Mouse (Mus musculus) CH12.LX (cell line): ENCODE data around the gene Bdkrb2.

Source experiments
- CTCF ChIP-seq, 2 experiments: IDR thresholded peaks in 1 of 2; conservative IDR thresholded peaks in 1 of 2; 2 replicates each; pipeline ENCODE4 v1.5.1; 2011 to 2012; ENCODE audit warnings: low read depth in 2 of 2, low read length in 2 of 2, improper control_type of control experiment in 1 of 2, inconsistent platforms in 1 of 2, mild to moderate bottlenecking in 1 of 2, moderate library complexity in 1 of 2
- E2F4 ChIP-seq: IDR thresholded peaks from 2 replicates; pipeline ENCODE4 v1.6.1; 2011; ENCODE audit warnings: low read depth, low read length, improper control_type of control experiment; ENCODE audit not compliant: insufficient replicate concordance
- ELF1 ChIP-seq: IDR thresholded peaks from 2 replicates; pipeline ENCODE4 v1.6.1; 2014; ENCODE audit warnings: low read depth, mild to moderate bottlenecking, inconsistent platforms, low read length, improper control_type of control experiment
- EP300 ChIP-seq: IDR thresholded peaks from 2 replicates; pipeline ENCODE4 v1.6.1; 2011; ENCODE audit warnings: low read length, improper control_type of control experiment
- ETS1 ChIP-seq: conservative IDR thresholded peaks from 2 replicates; pipeline ENCODE4 v1.6.1; 2012; ENCODE audit warnings: low read depth, mild to moderate bottlenecking, inconsistent platforms, low read length, improper control_type of control experiment, moderate library complexity
- GABPA ChIP-seq: IDR thresholded peaks from 2 replicates; pipeline ENCODE4 v1.6.1; 2012; ENCODE audit warnings: low read depth, low read length, improper control_type of control experiment, inconsistent platforms; ENCODE audit not compliant: insufficient replicate concordance
- IRF4 ChIP-seq: IDR thresholded peaks from 2 replicates; pipeline ENCODE4 v1.6.1; 2014; ENCODE audit warnings: low read depth, mild to moderate bottlenecking, inconsistent platforms, low read length, improper control_type of control experiment
- MAFK ChIP-seq: IDR thresholded peaks from 2 replicates; pipeline ENCODE4 v1.6.1; 2011; ENCODE audit warnings: low read length, improper control_type of control experiment; ENCODE audit not compliant: insufficient replicate concordance
- MXI1 ChIP-seq: IDR thresholded peaks from 2 replicates; pipeline ENCODE4 v1.6.1; 2011; ENCODE audit warnings: mild to moderate bottlenecking, low read depth, low read length, improper control_type of control experiment
- NELFE ChIP-seq: IDR thresholded peaks from 2 replicates; pipeline ENCODE4 v1.6.1; 2011; ENCODE audit warnings: low read depth, low read length, improper control_type of control experiment
- POLR2A ChIP-seq: IDR thresholded peaks from 2 replicates; pipeline ENCODE4 v1.6.1; 2011; ENCODE audit warnings: low read depth, mild to moderate bottlenecking, improper control_type of control experiment, low read length
- RCOR1 ChIP-seq: conservative IDR thresholded peaks from 2 replicates; pipeline ENCODE4 v1.6.1; 2012; ENCODE audit warnings: low read depth, mild to moderate bottlenecking, inconsistent platforms, low read length, improper control_type of control experiment
- SIN3A ChIP-seq: IDR thresholded peaks from 2 replicates; pipeline ENCODE4 v1.6.1; 2012; ENCODE audit warnings: low read length, improper control_type of control experiment, inconsistent platforms
- USF2 ChIP-seq: conservative IDR thresholded peaks from 2 replicates; pipeline ENCODE4 v1.6.1; 2011; ENCODE audit warnings: low read depth, low read length, improper control_type of control experiment

DNA sequence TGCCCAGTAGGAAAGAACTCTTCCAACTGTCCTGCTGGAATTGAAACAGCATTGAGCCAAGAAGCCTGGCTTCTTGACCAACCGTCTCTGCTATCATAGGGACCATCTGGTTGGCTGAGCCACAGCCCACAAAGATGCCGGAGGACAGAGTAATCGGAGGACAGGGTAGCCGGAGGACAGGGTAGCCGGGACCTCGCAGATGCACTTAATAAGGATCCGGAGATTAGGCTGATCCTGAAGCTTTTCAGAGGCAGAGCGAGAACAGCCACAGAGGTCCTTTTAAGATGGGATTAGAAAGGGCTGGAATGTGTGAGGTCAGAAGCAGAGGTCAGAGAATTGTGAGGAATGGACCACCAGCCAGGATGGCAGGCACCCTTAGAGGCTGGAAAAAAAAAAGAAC is 42.2 kb downstream of the Bdkrb2 start:
- no peak for TF ChIP-seq MXI1
- no peak for TF ChIP-seq ELF1
- TF ChIP-seq POLR2A = no peak
- TF ChIP-seq E2F4 = no peak
- no peak for TF ChIP-seq USF2
- TF ChIP-seq ETS1 = no peak
- no peak for TF ChIP-seq EP300
- TF ChIP-seq CTCF (conservative IDR thresholded peaks at IDR 0.05 in 1 of 2, IDR thresholded peaks at IDR 0.05 in 1 of 2; ENCODE audit: low read depth in 2 of 2, low read length in 2 of 2) = no peak
- no peak for TF ChIP-seq MAFK
- no peak for TF ChIP-seq NELFE
- TF ChIP-seq GABPA = no peak
- TF ChIP-seq SIN3A = no peak
- no peak for TF ChIP-seq IRF4
- TF ChIP-seq RCOR1 = no peak
